Mouse (Mus musculus) forebrain, embryonic 16.5 days (tissue): ENCODE results near the gene Notum. TPM values are rescaled to one million over a fixed set of nuclear protein-coding genes. Genes with fewer than 3 reads are reported as not detected.
A peak's percentile ranks its signal among the peaks of the same experiment; 100 is the strongest.

Experiments used
- ATAC-seq: fragments of 200-750 bp; cut with Nextera tagmentation; 2 replicates; pipeline ENCODE4 v1.8.0; 2017; ENCODE audit warnings: mild to moderate bottlenecking, moderate library complexity
- H3K27ac ChIP-seq: fragments of 300-500 bp; sonication (generic); 2 replicates; pipeline ENCODE4 v1.5.1; 2014; ENCODE audit warnings: low read length, control low read depth
- H3K27me3 ChIP-seq: fragments of 300-500 bp; sonication (generic); replicated peaks from 2 replicates; pipeline ENCODE4 v1.6.1; 2014; ENCODE audit warnings: low read length; ENCODE audit not compliant: control insufficient read depth, insufficient read depth
- H3K36me3 ChIP-seq: fragments of 300-500 bp; sonication (generic); 2 replicates; pipeline ENCODE4 v1.6.1; 2014; ENCODE audit not compliant: control insufficient read depth, insufficient read depth
- H3K4me1 ChIP-seq: fragments of 300-500 bp; sonication (generic); replicated peaks from 2 replicates; pipeline ENCODE4 v1.6.1; 2014; ENCODE audit warnings: low read length; ENCODE audit not compliant: control insufficient read depth, insufficient read depth
- H3K4me2 ChIP-seq: fragments of 300-500 bp; sonication (generic); 2 replicates; pipeline ENCODE4 v1.6.1; 2014; ENCODE audit warnings: mild to moderate bottlenecking, low read length, control low read depth
- H3K4me3 ChIP-seq: fragments of 300-500 bp; sonication (generic); replicated peaks from 2 replicates; pipeline ENCODE4 v1.5.1; 2014; ENCODE audit warnings: mild to moderate bottlenecking, low read length, control low read depth
- H3K9ac ChIP-seq: fragments of 300-500 bp; sonication (generic); replicated peaks from 2 replicates; pipeline ENCODE4 v1.6.1; 2014; ENCODE audit warnings: low read depth, low read length, control low read depth
- H3K9me3 ChIP-seq: fragments of 300-500 bp; sonication (generic); 2 replicates; pipeline ENCODE4 v1.6.1; 2016; ENCODE audit warnings: low read length; ENCODE audit not compliant: control insufficient read depth
- WGBS: fragments of 180-500 bp; shearing (Covaris S2); extraction: QIAGEN DNeasy Blood & Tissue Kit; methylation state at CpG from one replicate; pipeline ENCODE4 v1.1.7; 2014; 5-methylcytosine and 5-hydroxymethylcytosine counted together
- polyA plus RNA-seq: library from polyadenylated mRNA; unstranded; fragments of >200 nt; fragmentation: Nextera tagmentation; extraction: Ambion mirVana; gene quantifications from 2 replicates; pipeline ENCODE4 v1.2.1, GENCODE M21; 2015

The Notum gene
- polyA plus RNA-seq, 1 experiment from 2014 or later: 0.77 TPM

GRCm38 (mm10) chr11:120663714-120664113 lies 2.7 kb upstream of the Notum start:
- peaks cover 17% of the 10 kb centered on the region for H3K4me1 ChIP-seq
- no peak overlapping the region for H3K27ac ChIP-seq
- no peak overlapping the region for H3K9ac ChIP-seq
- 61% methylated on average over 5 of the region's 5 CpGs for WGBS
- no peak overlapping the region for H3K4me3 ChIP-seq
- peaks cover 46% of the 10 kb centered on the region for H3K27me3 ChIP-seq
- no peak overlapping the region for H3K4me2 ChIP-seq
- H3K9me3 ChIP-seq: no peaks in the 10 kb centered on the region
- no peak for ATAC-seq
- no peaks in the 10 kb centered on the region for H3K36me3 ChIP-seq

GRCm38 (mm10) chr11:120662759-120663158 lies 1.8 kb upstream of the Notum start:
- H3K27me3 ChIP-seq: peaks cover 56% of the 10 kb centered on the region
- H3K9me3 ChIP-seq: no peaks in the 10 kb centered on the region
- H3K4me2 ChIP-seq: no peak overlapping the region
- peaks cover 17% of the 10 kb centered on the region for H3K4me1 ChIP-seq
- WGBS: 36% methylated on average over 6 of the region's 6 CpGs
- no peak overlapping the region for H3K27ac ChIP-seq
- no peak overlapping the region for H3K4me3 ChIP-seq
- no peak for ATAC-seq
- H3K9ac ChIP-seq: no peak overlapping the region
- no peaks in the 10 kb centered on the region for H3K36me3 ChIP-seq

GRCm38 (mm10) chr11:120660301-120661075 lies 487 bp downstream of the Notum start:
- no peaks in the 10 kb centered on the region for H3K9me3 ChIP-seq
- H3K4me1 ChIP-seq: peaks cover 17% of the 10 kb centered on the region
- peak overlapping the region; percentile 43 for H3K4me3 ChIP-seq
- under 1% methylated on average over 89 of the region's 95 CpGs for WGBS
- H3K27me3 ChIP-seq: peaks cover 64% of the 10 kb centered on the region
- H3K36me3 ChIP-seq: no peaks in the 10 kb centered on the region
- H3K9ac ChIP-seq: 0 out of 2 replicates have a peak overlapping the region, but pooled peaks have one; percentile 32
- peak overlapping the region; percentile 65 for H3K4me2 ChIP-seq
- ATAC-seq: peak; percentile 59
- H3K27ac ChIP-seq: no peak overlapping the region

GRCm38 (mm10) chr11:120659509-120660300 lies 1.3 kb downstream of the Notum start:
- Histone ChIP-seq H3K4me2 (peak overlapping the region; percentile 65), H3K36me3 (no peaks in the 10 kb centered on the region), H3K9ac (0 out of 2 replicates have a peak overlapping the region, but pooled peaks have one; percentile 32), H3K27ac (no peak overlapping the region), H3K4me3 (peak overlapping the region; percentile 43), H3K4me1 (peaks cover 17% of the 10 kb centered on the region), H3K9me3 (no peaks in the 10 kb centered on the region), H3K27me3 (peaks cover 64% of the 10 kb centered on the region)
- 2% methylated on average over 50 of the region's 50 CpGs for WGBS
- no peak for ATAC-seq

GRCm38 (mm10) chr11:120658876-120659410 lies 2.0 kb downstream of the Notum start:
- Histone ChIP-seq H3K9me3 (no peaks in the 10 kb centered on the region), H3K4me3 (no peak overlapping the region), H3K4me2 (no peak overlapping the region), H3K4me1 (peaks cover 17% of the 10 kb centered on the region), H3K9ac (no peak overlapping the region), H3K27me3 (peaks cover 61% of the 10 kb centered on the region), H3K36me3 (no peaks in the 10 kb centered on the region), H3K27ac (no peak overlapping the region)
- no peak for ATAC-seq
- WGBS: 3% methylated on average over 24 of the region's 24 CpGs

GRCm38 (mm10) chr11:120657301-120657700 lies 3.7 kb downstream of the Notum start:
- Histone ChIP-seq H3K27me3 (peaks cover 52% of the 10 kb centered on the region), H3K9ac (no peak overlapping the region), H3K4me2 (no peak overlapping the region), H3K9me3 (no peaks in the 10 kb centered on the region), H3K4me3 (no peak overlapping the region), H3K36me3 (no peaks in the 10 kb centered on the region), H3K27ac (no peak overlapping the region), H3K4me1 (peaks cover 17% of the 10 kb centered on the region)
- 94% methylated on average over 4 of the region's 4 CpGs for WGBS
- no peak for ATAC-seq

- Histone ChIP-seq H3K4me3 (no peak overlapping the region), H3K4me1 (peaks cover 2% of the 10 kb centered on the region), H3K9me3 (no peaks in the 10 kb centered on the region), H3K4me2 (no peak overlapping the region), H3K27ac (no peak overlapping the region), H3K9ac (no peak overlapping the region), H3K36me3 (no peaks in the 10 kb centered on the region), H3K27me3 (peaks cover 27% of the 10 kb centered on the region)
- 81% methylated on average over 3 of the region's 3 CpGs for WGBS
- no peak for ATAC-seq
Observed at GRCm38 (mm10) chr11:120654741-120655140, 6.2 kb downstream of the Notum start.

- Histone ChIP-seq H3K9ac (no peak overlapping the region), H3K36me3 (no peaks in the 10 kb centered on the region), H3K4me3 (no peak overlapping the region), H3K4me2 (no peak overlapping the region), H3K27ac (no peak overlapping the region), H3K9me3 (no peaks in the 10 kb centered on the region), H3K27me3 (peaks cover 4% of the 10 kb centered on the region; the same call in 1 of the 2 replicates), H3K4me1 (peaks cover 5% of the 10 kb centered on the region)
- 58% methylated on average over 3 of the region's 3 CpGs for WGBS
- no peak for ATAC-seq
Observed at GRCm38 (mm10) chr11:120651872-120652271, 9.1 kb downstream of the Notum start.

GRCm38 (mm10) chr11:120648001-120648476 lies 12.9 kb downstream of the Notum start, which contains the start of gene Myadml2:
Myadml2 (minus strand) TSS chr11:120648158.
- 0 out of 2 replicates have a peak within 1 kb of the TSS, but pooled peaks have one; percentile 2 for H3K9ac ChIP-seq

More at GRCm38 (mm10) chr11:120648001-120648476, 12.9 kb downstream of the Notum start, which contains the start of gene Myadml2:
- no peaks in the 10 kb centered on the region for H3K36me3 ChIP-seq
- no peak within 1 kb of the TSS for H3K27ac ChIP-seq
- H3K27me3 ChIP-seq: no peaks in the 10 kb centered on the region
- H3K4me2 ChIP-seq: peak within 1 kb of the TSS; percentile 9
- no peak for ATAC-seq
- no peaks in the 10 kb centered on the region for H3K9me3 ChIP-seq
- peaks cover 11% of the 10 kb centered on the region for H3K4me1 ChIP-seq
- H3K4me3 ChIP-seq: peak within 1 kb of the TSS; percentile 2
- 6% methylated on average over 13 of the region's 13 CpGs for WGBS
